Mouse (Mus musculus) forebrain, embryonic 14.5 days (tissue): ENCODE measurements around the gene Tnnc2. TPM values are rescaled to one million over a fixed set of nuclear protein-coding genes. Genes with fewer than 3 reads are reported as not detected.

ENCODE experiments used
- ATAC-seq: fragments of 200-750 bp; cut with Nextera tagmentation; 2 replicates; pipeline ENCODE4 v1.8.0; 2017; ENCODE audit warnings: mild to moderate bottlenecking, moderate library complexity
- DNase-seq: peaks from one replicate; pipeline ENCODE4 v3.0.0-alpha.2; 2015; ENCODE audit warnings: low spot score
- H3K27ac ChIP-seq: fragments of 300-500 bp; sonication (generic); 2 replicates; pipeline ENCODE4 v1.5.1; 2014; ENCODE audit warnings: low read depth, mild to moderate bottlenecking, control low read depth, low read length, moderate library complexity
- H3K27me3 ChIP-seq: fragments of 300-500 bp; sonication (generic); replicated peaks from 2 replicates; pipeline ENCODE4 v1.6.1; 2014; ENCODE audit warnings: low read length, control low read depth, mixed read lengths; ENCODE audit not compliant: control insufficient read depth, insufficient read depth
- H3K36me3 ChIP-seq: fragments of 300-500 bp; sonication (generic); 2 replicates; pipeline ENCODE4 v1.6.1; 2014; ENCODE audit warnings: low read length, control low read depth; ENCODE audit not compliant: control insufficient read depth, insufficient read depth
- H3K4me1 ChIP-seq: fragments of 300-500 bp; sonication (generic); 2 replicates; pipeline ENCODE4 v1.6.1; 2014; ENCODE audit warnings: antibody characterized with exemption, low read length, control low read depth; ENCODE audit not compliant: control insufficient read depth, insufficient read depth
- H3K4me2 ChIP-seq: fragments of 300-500 bp; sonication (generic); 2 replicates; pipeline ENCODE4 v1.6.1; 2014; ENCODE audit warnings: mild to moderate bottlenecking, control low read depth, low read length
- H3K4me3 ChIP-seq: fragments of 300-500 bp; sonication (generic); 2 replicates; pipeline ENCODE4 v1.5.1; 2014; ENCODE audit warnings: low read depth, low read length, control low read depth
- H3K9ac ChIP-seq: fragments of 300-500 bp; sonication (generic); 2 replicates; pipeline ENCODE4 v1.6.1; 2014; ENCODE audit warnings: mild to moderate bottlenecking, low read length, control low read depth, moderate library complexity
- H3K9me3 ChIP-seq: fragments of 300-500 bp; sonication (generic); replicated peaks from 2 replicates; pipeline ENCODE4 v1.6.1; 2016; ENCODE audit warnings: low read length, control low read depth, mixed read lengths; ENCODE audit not compliant: control insufficient read depth
- WGBS: fragments of 180-500 bp; shearing (Covaris S2); extraction: QIAGEN DNeasy Blood & Tissue Kit; methylation state at CpG from one replicate; pipeline ENCODE4 v1.1.7; 2014; 5-methylcytosine and 5-hydroxymethylcytosine counted together
- polyA plus RNA-seq: library from polyadenylated mRNA; unstranded; fragments of >200 nt; fragmentation: Nextera tagmentation; extraction: Ambion mirVana; gene quantifications from 2 replicates; pipeline ENCODE4 v1.2.1, GENCODE M21; 2014

The Tnnc2 gene
- polyA plus RNA-seq, 1 experiment from 2014 or later, result not detected

GRCm38 (mm10) chr2:164773229-164773988 is 6.4 kb downstream of the Tnnc2 start:
- Histone ChIP-seq H3K9ac (no peak overlapping the region), H3K27me3 (no peaks in the 10 kb centered on the region), H3K4me2 (no peak overlapping the region), H3K4me1 (peaks cover 20% of the 10 kb centered on the region), H3K27ac (no peak overlapping the region), H3K9me3 (no peaks in the 10 kb centered on the region), H3K36me3 (peaks cover 15% of the 10 kb centered on the region), H3K4me3 (no peak overlapping the region)
- no peak for DNase-seq
- ATAC-seq, result no peak
- WGBS, result 78% methylated on average over 14 of the region's 14 CpGs

GRCm38 (mm10) chr2:164771123-164771522 is 8.6 kb downstream of the Tnnc2 start:
- Histone ChIP-seq H3K9me3 (no peaks in the 10 kb centered on the region), H3K4me2 (peak overlapping the region; percentile 90), H3K27me3 (no peaks in the 10 kb centered on the region), H3K4me3 (peak overlapping the region; percentile 64), H3K36me3 (peaks cover 37% of the 10 kb centered on the region), H3K4me1 (peaks cover 20% of the 10 kb centered on the region), H3K27ac (no peak overlapping the region), H3K9ac (peak overlapping the region; percentile 74)
- no peak for DNase-seq
- no peak for ATAC-seq
- 77% methylated on average over 8 of the region's 8 CpGs for WGBS

GRCm38 (mm10) chr2:164770279-164770678 is 9.5 kb downstream of the Tnnc2 start:
- peak overlapping the region; percentile 74 for H3K9ac ChIP-seq
- no peak overlapping the region; the same call in 1 of the 2 replicates for H3K27ac ChIP-seq
- no peaks in the 10 kb centered on the region for H3K27me3 ChIP-seq
- H3K36me3 ChIP-seq, result peaks cover 46% of the 10 kb centered on the region
- H3K9me3 ChIP-seq, result no peaks in the 10 kb centered on the region
- H3K4me1 ChIP-seq, result peaks cover 20% of the 10 kb centered on the region
- H3K4me2 ChIP-seq, result peak overlapping the region; percentile 90
- DNase-seq, result no peak
- peak overlapping the region; percentile 64 for H3K4me3 ChIP-seq
- WGBS, result 2% methylated on average over 15 of the region's 15 CpGs
- no peak for ATAC-seq

GRCm38 (mm10) chr2:164769258-164770037 is 10.3 kb downstream of the Tnnc2 start, which contains the start of gene Ube2c:
Gene Ube2c (plus strand): TSS chr2:164769898.
- H3K4me2 ChIP-seq, result peak within 1 kb of the TSS; percentile 90
- ATAC-seq (peak; percentile 100), DNase-seq (peak; percentile 100)
- no peak within 1 kb of the TSS; the same call in 1 of the 2 replicates for H3K27ac ChIP-seq
- peak within 1 kb of the TSS; percentile 64 for H3K4me3 ChIP-seq
- WGBS, result 3% methylated on average over 53 of the region's 53 CpGs
- H3K4me1 ChIP-seq, result peaks cover 20% of the 10 kb centered on the region
- no peaks in the 10 kb centered on the region for H3K27me3 ChIP-seq
- H3K9ac ChIP-seq, result peak within 1 kb of the TSS; percentile 74
- H3K9me3 ChIP-seq, result no peaks in the 10 kb centered on the region
- H3K36me3 ChIP-seq, result peaks cover 53% of the 10 kb centered on the region

GRCm38 (mm10) chr2:164767812-164768540 is 11.8 kb downstream of the Tnnc2 start:
- WGBS, result 91% methylated on average over 15 of the region's 15 CpGs
- Histone ChIP-seq H3K9me3 (no peaks in the 10 kb centered on the region), H3K27me3 (no peaks in the 10 kb centered on the region), H3K4me3 (no peak overlapping the region), H3K4me2 (no peak overlapping the region), H3K9ac (no peak overlapping the region), H3K27ac (no peak overlapping the region), H3K36me3 (peaks cover 61% of the 10 kb centered on the region), H3K4me1 (peaks cover 20% of the 10 kb centered on the region)
- ATAC-seq (no peak), DNase-seq (no peak)

DNA sequence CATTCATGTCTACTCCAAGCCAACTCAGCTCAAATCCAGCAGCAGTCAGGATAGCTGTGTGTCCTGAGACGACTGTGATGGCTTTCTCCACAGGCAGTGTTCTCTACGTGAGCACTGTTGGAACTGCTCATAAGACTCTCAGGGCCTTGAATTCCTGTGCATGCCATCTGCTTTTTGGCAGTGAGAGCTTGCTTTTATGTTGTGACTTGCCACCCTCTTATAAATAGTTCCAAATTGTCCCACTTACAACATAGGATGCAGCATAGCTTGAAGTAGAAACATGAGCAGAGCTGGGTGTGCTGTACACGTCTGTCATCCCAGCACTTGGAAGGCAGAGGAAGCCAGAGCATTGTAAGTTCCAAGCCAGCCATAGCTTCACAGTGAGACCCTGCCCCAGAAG is 13.9 kb downstream of the Tnnc2 start:
- Histone ChIP-seq H3K9ac (no peak overlapping the region), H3K27ac (no peak overlapping the region), H3K9me3 (no peaks in the 10 kb centered on the region), H3K27me3 (no peaks in the 10 kb centered on the region), H3K4me2 (no peak overlapping the region), H3K4me3 (no peak overlapping the region), H3K36me3 (peaks cover 69% of the 10 kb centered on the region), H3K4me1 (peaks cover 10% of the 10 kb centered on the region; the same call in 1 of the 2 replicates)
- WGBS, result 79% methylated on average over 3 of the region's 3 CpGs
- ATAC-seq (no peak), DNase-seq (no peak)

- Histone ChIP-seq H3K9ac (no peak overlapping the region), H3K27me3 (no peaks in the 10 kb centered on the region), H3K9me3 (no peaks in the 10 kb centered on the region), H3K4me3 (no peak overlapping the region), H3K4me2 (no peak overlapping the region), H3K36me3 (peaks cover 94% of the 10 kb centered on the region), H3K4me1 (no peaks in the 10 kb centered on the region), H3K27ac (no peak overlapping the region)
- no peak for DNase-seq
- 89% methylated on average over 7 of the region's 7 CpGs for WGBS
- no peak for ATAC-seq
These were observed 17.2 kb downstream of the Tnnc2 start for GRCm38 (mm10) chr2:164762593-164762992.

GRCm38 (mm10) chr2:164761971-164762370 is 17.8 kb downstream of the Tnnc2 start:
- no peak overlapping the region for H3K9ac ChIP-seq
- no peaks in the 10 kb centered on the region for H3K9me3 ChIP-seq
- no peaks in the 10 kb centered on the region for H3K4me1 ChIP-seq
- 96% methylated on average over 4 of the region's 4 CpGs for WGBS
- H3K4me3 ChIP-seq, result no peak overlapping the region
- H3K36me3 ChIP-seq, result peaks cover 94% of the 10 kb centered on the region
- no peaks in the 10 kb centered on the region for H3K27me3 ChIP-seq
- ATAC-seq (no peak), DNase-seq (no peak)
- H3K4me2 ChIP-seq, result no peak overlapping the region
- H3K27ac ChIP-seq, result no peak overlapping the region
